Mouse (Mus musculus): ENCODE results near the gene Irf2bpl. TPM values are rescaled to one million over a fixed set of nuclear protein-coding genes. Genes with fewer than 3 reads are reported as not detected.
A peak's percentile ranks its signal among the peaks of the same experiment; 100 is the strongest.

The Irf2bpl gene
- polyA plus RNA-seq, 1 experiment from 2014 or later, result 44.6 TPM

- TF ChIP-seq CTCF (IDR thresholded peaks at IDR 0.05; ENCODE audit: low read depth), result no peak
- DNase-seq (no peak), ATAC-seq (ENCODE audit: insufficient read depth) (no peak)
- Histone ChIP-seq H3K4me3 (ENCODE audit: low read depth, low read length) (no peak overlapping the region), H3K36me3 (ENCODE audit: insufficient read depth) (no peaks in the 10 kb centered on the region), H3K4me1 (ENCODE audit: insufficient read depth) (peaks cover 29% of the 10 kb centered on the region), H3K27me3 (ENCODE audit: insufficient read depth, low read length) (no peaks in the 10 kb centered on the region), H3K9me3 (ENCODE audit: low read depth, low read length) (no peaks in the 10 kb centered on the region), H3K4me2 (no peak overlapping the region), H3K9ac (no peak overlapping the region), H3K27ac (ENCODE audit: low read depth) (no peak overlapping the region)
- WGBS, result 81% methylated on average over 4 of the region's 4 CpGs
These were observed 44.1 kb downstream of the Irf2bpl start for GRCm38 (mm10) chr12:86840526-86840925.

- TF ChIP-seq CTCF (IDR thresholded peaks at IDR 0.05; ENCODE audit: low read depth), result no peak
- WGBS, result 41% methylated on average over 2 of the region's 2 CpGs
- peak overlapping the region; percentile 66 for H3K27ac ChIP-seq (ENCODE audit: low read depth)
- ATAC-seq (ENCODE audit: insufficient read depth) (no peak), DNase-seq (no peak)
- H3K4me2 ChIP-seq, result no peak overlapping the region
- H3K36me3 ChIP-seq (ENCODE audit: insufficient read depth), result no peaks in the 10 kb centered on the region
- H3K27me3 ChIP-seq (ENCODE audit: insufficient read depth, low read length), result no peaks in the 10 kb centered on the region
- H3K4me1 ChIP-seq (ENCODE audit: insufficient read depth), result peaks cover 34% of the 10 kb centered on the region
- no peak overlapping the region for H3K4me3 ChIP-seq (ENCODE audit: low read depth, low read length)
- H3K9me3 ChIP-seq (ENCODE audit: low read depth, low read length), result no peaks in the 10 kb centered on the region
- H3K9ac ChIP-seq, result no peak overlapping the region
These were observed 46.4 kb downstream of the Irf2bpl start for GRCm38 (mm10) chr12:86838181-86838580.

- WGBS, result 8% methylated on average over 23 of the region's 23 CpGs
- peaks cover 45% of the 10 kb centered on the region for H3K4me1 ChIP-seq (ENCODE audit: insufficient read depth)
- no peaks in the 10 kb centered on the region for H3K9me3 ChIP-seq (ENCODE audit: low read depth, low read length)
- H3K4me2 ChIP-seq, result peak overlapping the region; percentile 53
- ATAC-seq (ENCODE audit: insufficient read depth), result peak; percentile 92
- peak overlapping the region; percentile 16; the same call in 1 of the 2 replicates for H3K4me3 ChIP-seq (ENCODE audit: low read depth, low read length)
- H3K27me3 ChIP-seq (ENCODE audit: insufficient read depth, low read length), result no peaks in the 10 kb centered on the region
- H3K27ac ChIP-seq (ENCODE audit: low read depth), result peak overlapping the region; percentile 92
- peak overlapping the region; percentile 30; the same call in 1 of the 2 replicates for H3K9ac ChIP-seq
- TF ChIP-seq CTCF (IDR thresholded peaks at IDR 0.05; ENCODE audit: low read depth), result no peak
- H3K36me3 ChIP-seq (ENCODE audit: insufficient read depth), result no peaks in the 10 kb centered on the region
- DNase-seq, result peak; percentile 87
These were observed 48.1 kb downstream of the Irf2bpl start for GRCm38 (mm10) chr12:86836431-86837047.

GRCm38 (mm10) chr12:86835899-86836298, 48.7 kb downstream of the Irf2bpl start:
- Histone ChIP-seq H3K4me1 (ENCODE audit: insufficient read depth) (peaks cover 45% of the 10 kb centered on the region), H3K4me2 (no peak overlapping the region; the same call in 1 of the 2 replicates), H3K9ac (no peak overlapping the region), H3K9me3 (ENCODE audit: low read depth, low read length) (no peaks in the 10 kb centered on the region), H3K4me3 (ENCODE audit: low read depth, low read length) (no peak overlapping the region), H3K27me3 (ENCODE audit: insufficient read depth, low read length) (no peaks in the 10 kb centered on the region), H3K36me3 (ENCODE audit: insufficient read depth) (no peaks in the 10 kb centered on the region), H3K27ac (ENCODE audit: low read depth) (peak overlapping the region; percentile 92)
- ATAC-seq (ENCODE audit: insufficient read depth), result no peak
- no peak for TF ChIP-seq CTCF (IDR thresholded peaks at IDR 0.05; ENCODE audit: low read depth)
- WGBS, result 63% methylated on average over 3 of the region's 3 CpGs
- peak; percentile 31 for DNase-seq

- 0 out of 2 replicates have a peak overlapping the region, but pooled peaks have one; percentile 68 for H3K27ac ChIP-seq (ENCODE audit: low read depth)
- TF ChIP-seq CTCF (IDR thresholded peaks at IDR 0.05; ENCODE audit: low read depth), result no peak
These were observed 50.2 kb downstream of the Irf2bpl start for GRCm38 (mm10) chr12:86834416-86834772.

GRCm38 (mm10) chr12:86833711-86834415, 50.7 kb downstream of the Irf2bpl start:
- DNase-seq (peak; percentile 60), ATAC-seq (ENCODE audit: insufficient read depth) (no peak; the same call in 1 of the 2 replicates)
- Histone ChIP-seq H3K9ac (no peak overlapping the region), H3K9me3 (ENCODE audit: low read depth, low read length) (no peaks in the 10 kb centered on the region), H3K4me2 (no peak overlapping the region), H3K36me3 (ENCODE audit: insufficient read depth) (no peaks in the 10 kb centered on the region), H3K4me3 (ENCODE audit: low read depth, low read length) (no peak overlapping the region), H3K27ac (ENCODE audit: low read depth) (peak overlapping the region; percentile 68), H3K4me1 (ENCODE audit: insufficient read depth) (peaks cover 46% of the 10 kb centered on the region), H3K27me3 (ENCODE audit: insufficient read depth, low read length) (no peaks in the 10 kb centered on the region)
- 45% methylated on average over 6 of the region's 6 CpGs for WGBS
- TF ChIP-seq CTCF (IDR thresholded peaks at IDR 0.05; ENCODE audit: low read depth), result no peak

More at GRCm38 (mm10) chr12:86834416-86834772, 50.2 kb downstream of the Irf2bpl start:
- H3K4me1 ChIP-seq (ENCODE audit: insufficient read depth), result peaks cover 50% of the 10 kb centered on the region
- WGBS, result 70% methylated on average over 3 of the region's 3 CpGs
- H3K9ac ChIP-seq, result no peak overlapping the region
- H3K27me3 ChIP-seq (ENCODE audit: insufficient read depth, low read length), result no peaks in the 10 kb centered on the region
- no peak for DNase-seq
- H3K4me3 ChIP-seq (ENCODE audit: low read depth, low read length), result no peak overlapping the region
- no peaks in the 10 kb centered on the region for H3K9me3 ChIP-seq (ENCODE audit: low read depth, low read length)
- ATAC-seq (ENCODE audit: insufficient read depth), result no peak
- H3K36me3 ChIP-seq (ENCODE audit: insufficient read depth), result no peaks in the 10 kb centered on the region
- no peak overlapping the region for H3K4me2 ChIP-seq

GRCm38 (mm10) chr12:86832551-86833182, 51.9 kb downstream of the Irf2bpl start:
- DNase-seq (no peak), ATAC-seq (ENCODE audit: insufficient read depth) (no peak)
- Histone ChIP-seq H3K36me3 (ENCODE audit: insufficient read depth) (no peaks in the 10 kb centered on the region), H3K27me3 (ENCODE audit: insufficient read depth, low read length) (no peaks in the 10 kb centered on the region), H3K4me2 (peak overlapping the region; percentile 50), H3K4me1 (ENCODE audit: insufficient read depth) (peaks cover 36% of the 10 kb centered on the region), H3K9ac (peak overlapping the region; percentile 43), H3K4me3 (ENCODE audit: low read depth, low read length) (no peak overlapping the region), H3K9me3 (ENCODE audit: low read depth, low read length) (no peaks in the 10 kb centered on the region), H3K27ac (ENCODE audit: low read depth) (peak overlapping the region; percentile 85; the same call in 1 of the 2 replicates)
- WGBS, result 45% methylated on average over 11 of the region's 11 CpGs
- no peak for TF ChIP-seq CTCF (IDR thresholded peaks at IDR 0.05; ENCODE audit: low read depth)

Measured in lung, embryonic 14.5 days (tissue).